ENCODE assay signal across 21 mouse cellular contexts in genomic region chr2:49090771-49091170, GRCm38 (mm10).
A peak's percentile ranks its signal among the peaks of the same experiment; 100 is the strongest.
DNase-seq lines count a peak whose midpoint lies in the region; ATAC-seq and TF ChIP-seq lines count a peak whose summit lies in the region.
"Had no signal": no experiment of that assay in that cellular context is flagged by ENCODE, and none has a peak within 500 bp of the region (broad histone marks: within the 10 kb centered on the region; RNA-seq: fewer than 3 reads in every experiment).

No protein-coding gene starts in this region.

- no peak overlapping the region for H3K4me3 ChIP-seq in liver, adult 2 months (ENCODE audit: insufficient read depth, low read depth, low read length)
- H3K4me3 ChIP-seq in liver, embryonic 11.5 days (ENCODE audit: low read depth, low read length), result no peak overlapping the region
- no peak overlapping the region for H3K4me3 ChIP-seq in forebrain, embryonic 10.5 days

- no peak for ATAC-seq in liver, embryonic 11.5 days (replicated peaks; ENCODE audit: low FRiP score)
- ATAC-seq: activated CD4-positive, CD25-positive, alpha-beta regulatory T cell, adult 4 months; CD4-positive, CD25-positive, alpha-beta regulatory T cell, adult 4 months; Patski had no signal

- H3K36me3 ChIP-seq in liver, adult 2 months (ENCODE audit: control insufficient read depth, insufficient read depth, low read length), result no peaks in the 10 kb centered on the region
- H3K36me3 ChIP-seq in liver, embryonic 11.5 days (ENCODE audit: control insufficient read depth, insufficient read depth, low read length), result no peaks in the 10 kb centered on the region
- no peaks in the 10 kb centered on the region for H3K36me3 ChIP-seq in forebrain, embryonic 10.5 days (replicated peaks)

- H3K9ac ChIP-seq in liver, adult 2 months (ENCODE audit: low read depth, low read length), result no peak overlapping the region
- no peak overlapping the region for H3K9ac ChIP-seq in liver, embryonic 11.5 days (ENCODE audit: low read depth, low read length)

- TF ChIP-seq CTCF in liver, adult 2 months (IDR thresholded peaks at IDR 0.05; ENCODE audit: low read depth, low read length), result no peak

- peaks cover 6% of the 10 kb centered on the region; the same call in 1 of the 2 replicates for H3K4me1 ChIP-seq in liver, adult 2 months (ENCODE audit: control insufficient read depth, insufficient read depth, low read length)
- no peaks in the 10 kb centered on the region for H3K4me1 ChIP-seq in liver, embryonic 11.5 days (replicated peaks; ENCODE audit: control insufficient read depth, insufficient read depth, low read length)
- no peaks in the 10 kb centered on the region for H3K4me1 ChIP-seq in forebrain, embryonic 10.5 days

- H3K27me3 ChIP-seq in liver, adult 2 months (ENCODE audit: control insufficient read depth, insufficient read depth, low read length), result no peaks in the 10 kb centered on the region
- H3K27me3 ChIP-seq in liver, embryonic 11.5 days (replicated peaks; ENCODE audit: control insufficient read depth, insufficient read depth, low read length), result no peaks in the 10 kb centered on the region
- no peaks in the 10 kb centered on the region for H3K27me3 ChIP-seq in forebrain, embryonic 10.5 days (ENCODE audit: poor library complexity, severe bottlenecking)
- H3K27me3 ChIP-seq: CH12.LX, Patski had no signal

- peak; percentile 83 for DNase-seq in liver, adult 2 months (ENCODE audit: extremely low read depth, low read depth, low spot score)
- DNase-seq in liver, embryonic 11.5 days (ENCODE audit: low spot score), result no peak
- peak; percentile 33 for DNase-seq in fat pad, adult 2 months (ENCODE audit: extremely low read depth, low read depth, low spot score)
- peak; percentile 51 for DNase-seq in gonadal fat pad, adult 2 months (ENCODE audit: low read depth)
- no peak for DNase-seq in forebrain, embryonic 10.5 days (ENCODE audit: extremely low spot score, low spot score)
- DNase-seq in kidney, postnatal 4 days, result no peak
- DNase-seq: adrenal gland, adult 2 months; adrenal gland, adult 8-10 months; adrenal gland, postnatal 10 days; adrenal gland, postnatal 14 days; adrenal gland, postnatal 25 days; adrenal gland, postnatal 36 days; B cell, adult 2 months; cerebellum, adult 11 months; cerebellum, adult 11-12 months; cerebellum, adult 18-20 months had no signal

- no peak overlapping the region for H3K27ac ChIP-seq in liver, adult 2 months (replicated peaks; ENCODE audit: insufficient read depth, low read depth, low read length)
- no peak overlapping the region for H3K27ac ChIP-seq in liver, embryonic 11.5 days (ENCODE audit: low read depth, low read length)
- no peak overlapping the region for H3K27ac ChIP-seq in forebrain, embryonic 10.5 days

- H3K9me3 ChIP-seq in liver, embryonic 11.5 days (ENCODE audit: control insufficient read depth, low read length), result no peaks in the 10 kb centered on the region
- no peaks in the 10 kb centered on the region for H3K9me3 ChIP-seq in forebrain, embryonic 10.5 days
- H3K9me3 ChIP-seq: G1E had no signal

- TF ChIP-seq POLR2A in liver, adult 2 months (IDR thresholded peaks at IDR 0.05; ENCODE audit: extremely low read depth, insufficient read depth, low read length), result no peak

- WGBS in liver, adult 2 months, result 28% methylated on average over 4 of the region's 4 CpGs
- WGBS in liver, embryonic 11.5 days, result 92% methylated on average over 4 of the region's 4 CpGs
- 96% methylated on average over 4 of the region's 4 CpGs for WGBS in forebrain, embryonic 10.5 days

- H3K79me2 ChIP-seq in liver, adult 2 months (ENCODE audit: control insufficient read depth, insufficient read depth, low read length), result no peaks in the 10 kb centered on the region; the same call in 1 of the 2 replicates

- H3K4me2 ChIP-seq in liver, embryonic 11.5 days, result no peak overlapping the region

Comparison
In these comparisons a context has a peak if more than half of its experiments do, and no peak if none do; other contexts are left out.
1. DNase-seq: peak in liver, adult 2 months (single experiment), fat pad, adult 2 months (single experiment) and gonadal fat pad, adult 2 months (single experiment); none in liver, embryonic 11.5 days (single experiment), forebrain, embryonic 10.5 days (single experiment) and kidney, postnatal 4 days (0 of 2).